Mouse (Mus musculus) fat pad, adult 2 months (tissue): Measurements from ENCODE around the gene Rsph3a.
"Not testable (repeated sequence)": the region's sequence is repeated elsewhere in the genome, so short reads cannot be mapped to it uniquely, and the experiment has no call there.

Source experiments
- DNase-seq: peaks from one replicate; pipeline ENCODE4 v3.0.0-alpha.2; 2011; ENCODE audit warnings: low read depth, low spot score; ENCODE audit errors: extremely low read depth

Rsph3a gene

GRCm38 (mm10) chr17:7927582-7928535 is 17.6 kb upstream of the Rsph3a start:
- DNase-seq = no peak

GRCm38 (mm10) chr17:7928662-7929061 is 16.8 kb upstream of the Rsph3a start:
- DNase-seq = no peak

GRCm38 (mm10) chr17:7929279-7929678 is 16.1 kb upstream of the Rsph3a start:
- no peak for DNase-seq

GRCm38 (mm10) chr17:7931096-7931990 is 14.1 kb upstream of the Rsph3a start:
- no peak for DNase-seq

GRCm38 (mm10) chr17:7932121-7932520 is 13.3 kb upstream of the Rsph3a start:
- not testable (repeated sequence) for DNase-seq

- no peak for DNase-seq
Observed at GRCm38 (mm10) chr17:7939640-7940039, 5.8 kb upstream of the Rsph3a start.

- not testable (repeated sequence) for DNase-seq
Observed at GRCm38 (mm10) chr17:7946053-7946627, 726 bp downstream of the Rsph3a start.

- not testable (repeated sequence) for DNase-seq
Observed at GRCm38 (mm10) chr17:7951333-7951732, 5.9 kb downstream of the Rsph3a start.

GRCm38 (mm10) chr17:7957242-7957641 is 11.8 kb downstream of the Rsph3a start:
- not testable (repeated sequence) for DNase-seq

GRCm38 (mm10) chr17:7963333-7963732 is 17.9 kb downstream of the Rsph3a start:
- DNase-seq = not testable (repeated sequence)

- DNase-seq = not testable (repeated sequence)
Observed at GRCm38 (mm10) chr17:7964398-7964797, 19.0 kb downstream of the Rsph3a start.

- not testable (repeated sequence) for DNase-seq
Observed at GRCm38 (mm10) chr17:7968490-7968889, 23.1 kb downstream of the Rsph3a start.

- DNase-seq = not testable (repeated sequence)
Observed at GRCm38 (mm10) chr17:7969782-7970181, 24.4 kb downstream of the Rsph3a start.

GRCm38 (mm10) chr17:7983484-7983883 is 38.1 kb downstream of the Rsph3a start:
- DNase-seq = not testable (repeated sequence)

GRCm38 (mm10) chr17:7985597-7985996 is 40.2 kb downstream of the Rsph3a start:
- DNase-seq = not testable (repeated sequence)

GRCm38 (mm10) chr17:7987038-7987437 is 41.6 kb downstream of the Rsph3a start:
- not testable (repeated sequence) for DNase-seq

- not testable (repeated sequence) for DNase-seq
Observed at GRCm38 (mm10) chr17:8003248-8003647, 57.8 kb downstream of the Rsph3a start.

- DNase-seq = not testable (repeated sequence)
Observed at GRCm38 (mm10) chr17:8006771-8007170, 61.4 kb downstream of the Rsph3a start.

- DNase-seq = not testable (repeated sequence)
Observed at GRCm38 (mm10) chr17:8009565-8009964, 64.2 kb downstream of the Rsph3a start.

GRCm38 (mm10) chr17:8013974-8014373 is 68.6 kb downstream of the Rsph3a start:
- DNase-seq = not testable (repeated sequence)

- DNase-seq = not testable (repeated sequence)
Observed at GRCm38 (mm10) chr17:8022675-8023074, 77.3 kb downstream of the Rsph3a start.
